Mouse (Mus musculus): ENCODE results near the gene Tnni3k. TPM values are rescaled to one million over a fixed set of nuclear protein-coding genes. Genes with fewer than 3 reads are reported as not detected.

The Tnni3k gene
- polyA plus RNA-seq, 1 experiment, result 0.74 TPM

DNA sequence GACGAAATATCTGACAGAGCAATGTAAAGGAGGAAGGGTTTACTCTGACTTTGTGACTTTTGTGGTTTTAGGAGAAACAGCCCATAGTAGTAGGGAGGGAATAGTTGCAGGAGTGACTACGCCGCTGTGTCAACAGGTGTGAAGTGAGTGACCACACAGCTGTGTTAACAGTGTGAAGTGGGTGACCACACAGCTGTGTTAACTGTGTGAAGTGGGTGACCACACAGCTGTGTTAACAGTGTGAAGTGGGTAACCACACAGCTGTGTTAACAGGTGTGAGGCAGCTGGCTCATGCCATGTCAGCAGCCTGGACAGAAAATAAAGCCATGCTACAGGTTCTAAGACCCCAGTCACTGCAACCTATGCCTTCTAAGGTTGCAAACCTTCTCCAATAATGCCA, 162.0 kb downstream of the Tnni3k start:
- TF ChIP-seq POLR2A (IDR thresholded peaks at IDR 0.05; ENCODE audit: low read depth, low read length) (no peak), CTCF (IDR thresholded peaks at IDR 0.05; ENCODE audit: borderline replicate concordance, insufficient read depth, low read length) (no peak)
- Histone ChIP-seq H3K4me3 (ENCODE audit: insufficient read depth, low read length) (no peak overlapping the region), H3K4me1 (ENCODE audit: control insufficient read depth, insufficient read depth, low read length) (no peaks in the 10 kb centered on the region; the same call in 1 of the 2 replicates), H3K27ac (ENCODE audit: insufficient read depth, low read length) (no peak overlapping the region)

DNA sequence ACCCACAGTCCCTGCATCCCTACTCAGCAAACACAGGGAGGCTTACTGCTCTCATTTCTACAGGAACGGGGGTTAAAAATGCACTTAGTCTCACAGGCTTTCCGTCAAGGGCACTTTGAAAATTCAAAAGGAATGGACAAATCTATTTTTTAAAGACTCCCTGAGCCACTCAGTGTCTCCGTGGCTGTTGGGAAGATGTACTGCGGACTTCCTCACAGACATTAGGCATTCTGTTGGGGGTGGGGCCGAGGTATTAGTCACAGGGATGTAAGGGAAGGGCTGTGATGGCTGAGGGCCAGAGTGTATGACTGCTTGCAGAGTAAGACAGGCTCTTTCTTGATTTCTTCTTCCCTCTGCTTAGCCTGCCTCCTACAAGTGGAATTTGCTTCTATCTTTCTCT, 169.8 kb downstream of the Tnni3k start:
- TF ChIP-seq CTCF (IDR thresholded peaks at IDR 0.05; ENCODE audit: borderline replicate concordance, insufficient read depth, low read length) (no peak), POLR2A (IDR thresholded peaks at IDR 0.05; ENCODE audit: low read depth, low read length) (no peak)
- H3K27ac ChIP-seq (ENCODE audit: insufficient read depth, low read length), result peak overlapping the region; percentile 27; the same call in 1 of the 2 replicates
- peaks cover 5% of the 10 kb centered on the region for H3K4me1 ChIP-seq (ENCODE audit: control insufficient read depth, insufficient read depth, low read length)
- H3K4me3 ChIP-seq (ENCODE audit: insufficient read depth, low read length), result no peak overlapping the region

DNA sequence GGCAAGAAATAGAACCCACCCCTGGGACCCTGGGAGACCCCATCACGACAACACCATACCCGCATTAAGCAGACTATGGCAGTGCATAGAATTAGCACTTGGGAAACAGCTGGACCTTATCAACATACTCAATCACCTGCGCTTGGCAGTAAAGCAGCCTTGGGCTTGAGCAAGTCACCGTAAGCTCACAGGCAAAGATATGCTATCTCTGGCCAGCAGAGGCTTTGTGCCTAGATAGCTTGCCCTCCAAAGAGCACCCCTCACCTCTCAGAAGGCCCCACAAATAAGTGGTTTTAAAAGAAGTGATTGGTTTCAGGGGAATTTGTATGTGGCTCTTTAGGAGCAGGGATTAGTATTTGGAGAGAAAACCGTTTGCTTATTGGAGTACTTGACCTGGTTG, 170.2 kb downstream of the Tnni3k start:
- Histone ChIP-seq H3K4me3 (ENCODE audit: insufficient read depth, low read length) (no peak overlapping the region), H3K27ac (ENCODE audit: insufficient read depth, low read length) (peak overlapping the region; percentile 27; the same call in 1 of the 2 replicates), H3K4me1 (ENCODE audit: control insufficient read depth, insufficient read depth, low read length) (peaks cover 5% of the 10 kb centered on the region)
- TF ChIP-seq POLR2A (IDR thresholded peaks at IDR 0.05; ENCODE audit: low read depth, low read length), result no peak
- no peak for TF ChIP-seq CTCF (IDR thresholded peaks at IDR 0.05; ENCODE audit: borderline replicate concordance, insufficient read depth, low read length)

DNA sequence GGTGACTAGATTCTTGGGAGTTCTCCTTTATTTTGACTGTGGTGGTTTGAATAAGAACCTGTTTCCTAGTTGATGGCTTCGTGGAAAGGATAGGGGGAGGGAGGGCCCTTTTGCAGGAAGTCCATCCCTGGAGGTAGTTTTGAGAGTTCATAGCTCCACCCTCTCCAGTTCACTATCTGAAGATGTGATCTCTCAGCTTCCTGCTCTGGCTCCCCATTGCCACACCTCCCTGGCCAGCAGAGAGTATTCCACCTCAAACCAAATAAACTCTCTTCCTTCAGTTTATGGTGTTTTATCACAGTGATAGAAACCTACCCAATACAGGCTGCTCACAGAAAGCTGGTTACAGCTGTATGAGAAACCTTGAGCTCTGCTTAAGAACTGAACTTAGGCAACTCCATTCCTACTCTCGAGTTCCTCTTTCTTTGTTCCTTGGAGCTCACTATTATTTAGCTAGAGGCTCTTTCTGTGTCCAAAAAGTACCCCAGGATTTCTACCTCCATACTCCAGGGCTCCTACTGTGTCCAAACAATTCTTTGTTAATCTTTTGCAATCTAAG, 173.7 kb downstream of the Tnni3k start:
- H3K4me3 ChIP-seq (ENCODE audit: insufficient read depth, low read length), result no peak overlapping the region
- peaks cover 5% of the 10 kb centered on the region for H3K4me1 ChIP-seq (ENCODE audit: control insufficient read depth, insufficient read depth, low read length)
- TF ChIP-seq POLR2A (IDR thresholded peaks at IDR 0.05; ENCODE audit: low read depth, low read length), result no peak
- no peak for TF ChIP-seq CTCF (IDR thresholded peaks at IDR 0.05; ENCODE audit: borderline replicate concordance, insufficient read depth, low read length)

DNA sequence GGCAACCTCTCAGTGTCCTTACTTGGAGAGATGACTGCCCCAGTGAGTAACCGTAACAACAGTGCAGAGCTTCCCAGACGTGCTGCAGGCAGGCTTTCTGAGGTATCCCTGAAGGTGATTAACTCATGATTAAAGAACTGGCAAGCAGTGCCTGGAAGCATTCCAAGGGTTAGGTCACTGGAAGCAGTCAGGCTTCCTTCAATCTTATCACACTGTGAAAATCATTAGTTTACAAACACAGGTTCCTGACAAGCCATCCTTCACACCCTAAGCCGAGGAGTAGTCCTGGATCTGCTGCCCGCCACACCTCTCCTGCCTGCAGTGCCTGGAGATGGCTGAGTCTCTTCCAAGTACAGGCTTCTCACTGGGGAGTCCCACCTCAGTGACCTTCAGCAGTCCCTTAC, 174.7 kb downstream of the Tnni3k start:
- Histone ChIP-seq H3K4me3 (ENCODE audit: insufficient read depth, low read length) (no peak overlapping the region), H3K27ac (ENCODE audit: insufficient read depth, low read length) (no peak overlapping the region), H3K4me1 (ENCODE audit: control insufficient read depth, insufficient read depth, low read length) (peaks cover 3% of the 10 kb centered on the region)
- no peak for TF ChIP-seq POLR2A (IDR thresholded peaks at IDR 0.05; ENCODE audit: low read depth, low read length)
- no peak for TF ChIP-seq CTCF (IDR thresholded peaks at IDR 0.05; ENCODE audit: borderline replicate concordance, insufficient read depth, low read length)

More for the DNA sequence above, 173.7 kb downstream of the Tnni3k start:
- H3K27ac ChIP-seq (ENCODE audit: insufficient read depth, low read length), result no peak overlapping the region

DNA sequence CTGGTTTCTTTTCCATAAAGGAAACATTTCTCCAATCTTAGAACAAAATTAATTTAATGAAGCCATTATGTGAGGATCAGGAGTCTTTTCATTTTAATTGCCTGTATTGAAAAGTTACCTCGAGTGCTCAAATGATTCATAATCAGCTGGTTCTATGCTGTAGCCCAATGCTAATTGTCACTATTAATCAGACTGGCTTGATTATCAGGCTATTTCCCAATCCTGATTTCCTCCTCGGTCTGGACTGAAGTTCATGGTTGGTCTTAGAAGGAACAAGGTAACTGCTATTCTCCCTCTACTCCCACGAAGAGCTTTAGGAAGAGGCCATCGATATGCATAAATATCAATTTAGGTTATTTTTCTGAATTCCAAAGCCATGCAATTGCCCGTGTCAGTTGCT, 175.1 kb downstream of the Tnni3k start:
- Histone ChIP-seq H3K4me1 (ENCODE audit: control insufficient read depth, insufficient read depth, low read length) (peaks cover 3% of the 10 kb centered on the region), H3K27ac (ENCODE audit: insufficient read depth, low read length) (no peak overlapping the region), H3K4me3 (ENCODE audit: insufficient read depth, low read length) (no peak overlapping the region)
- TF ChIP-seq CTCF (IDR thresholded peaks at IDR 0.05; ENCODE audit: borderline replicate concordance, insufficient read depth, low read length), result no peak
- no peak for TF ChIP-seq POLR2A (IDR thresholded peaks at IDR 0.05; ENCODE audit: low read depth, low read length)

DNA sequence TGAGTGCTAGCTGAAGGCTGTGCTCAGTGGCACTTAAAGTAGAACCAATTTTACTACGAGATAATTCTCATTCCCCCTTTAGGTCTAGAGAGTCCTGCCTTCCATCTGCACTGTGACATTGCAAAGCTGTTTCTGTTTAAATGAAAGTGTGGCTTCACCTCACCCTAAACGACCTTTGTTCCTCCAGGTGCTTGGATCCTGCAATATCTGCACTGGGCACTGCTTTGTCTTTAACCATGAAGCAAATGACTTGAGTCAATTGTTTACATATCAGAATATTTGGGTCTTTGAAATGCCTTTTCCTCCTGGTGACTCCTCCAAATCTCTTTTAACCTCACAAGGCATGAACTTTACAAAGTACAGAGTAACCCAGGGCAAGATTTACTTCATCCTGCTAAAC, 175.7 kb downstream of the Tnni3k start:
- H3K4me3 ChIP-seq (ENCODE audit: insufficient read depth, low read length), result no peak overlapping the region
- TF ChIP-seq POLR2A (IDR thresholded peaks at IDR 0.05; ENCODE audit: low read depth, low read length) (no peak), CTCF (IDR thresholded peaks at IDR 0.05; ENCODE audit: borderline replicate concordance, insufficient read depth, low read length) (no peak)
- H3K4me1 ChIP-seq (ENCODE audit: control insufficient read depth, insufficient read depth, low read length), result no peaks in the 10 kb centered on the region
- no peak overlapping the region for H3K27ac ChIP-seq (ENCODE audit: insufficient read depth, low read length)

DNA sequence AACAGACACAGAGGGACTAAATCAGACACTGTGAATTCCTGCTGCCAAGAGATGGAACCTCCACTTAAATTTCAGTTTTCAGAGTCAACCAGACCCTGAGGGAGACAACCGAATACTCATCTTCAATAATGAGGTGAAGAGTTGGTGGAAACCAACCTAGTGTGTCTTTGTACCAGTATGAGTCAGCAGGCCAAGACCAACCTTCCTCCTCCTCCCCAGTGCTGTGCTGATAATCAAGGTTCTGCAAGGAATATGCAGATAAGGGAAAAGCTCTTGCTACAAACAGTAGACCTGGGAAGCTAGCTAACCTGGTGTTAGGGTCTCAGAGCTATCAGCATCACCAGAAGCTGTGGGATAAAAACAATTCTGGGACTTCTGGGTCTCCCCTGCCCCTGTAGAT, 176.1 kb downstream of the Tnni3k start:
- no peak for TF ChIP-seq POLR2A (IDR thresholded peaks at IDR 0.05; ENCODE audit: low read depth, low read length)
- no peak for TF ChIP-seq CTCF (IDR thresholded peaks at IDR 0.05; ENCODE audit: borderline replicate concordance, insufficient read depth, low read length)
- H3K4me3 ChIP-seq (ENCODE audit: insufficient read depth, low read length), result no peak overlapping the region

DNA sequence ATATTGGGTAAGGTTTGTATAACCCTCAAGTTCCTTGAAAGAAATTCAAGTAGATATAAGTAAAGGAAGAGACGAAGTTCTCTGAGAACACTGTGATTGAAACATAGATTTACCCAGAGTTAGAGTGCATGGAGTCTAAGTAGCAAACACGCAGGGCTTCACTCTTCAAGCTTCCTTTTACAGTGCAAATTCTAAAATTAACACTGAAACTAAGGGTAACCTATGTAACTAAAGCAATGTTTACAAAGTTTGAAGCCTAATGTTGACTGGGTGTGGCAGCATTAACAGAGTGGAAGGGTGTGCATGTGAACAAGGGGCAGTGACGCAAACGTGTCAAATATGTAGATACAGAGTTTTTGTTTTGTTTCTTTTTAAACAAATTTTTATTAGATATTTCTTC, 186.4 kb downstream of the Tnni3k start:
- no peaks in the 10 kb centered on the region for H3K4me1 ChIP-seq (ENCODE audit: control insufficient read depth, insufficient read depth, low read length)
- TF ChIP-seq POLR2A (IDR thresholded peaks at IDR 0.05; ENCODE audit: low read depth, low read length) (no peak), CTCF (IDR thresholded peaks at IDR 0.05; ENCODE audit: borderline replicate concordance, insufficient read depth, low read length) (no peak)
- no peak overlapping the region for H3K4me3 ChIP-seq (ENCODE audit: insufficient read depth, low read length)
- H3K27ac ChIP-seq (ENCODE audit: insufficient read depth, low read length), result no peak overlapping the region

More for the DNA sequence above, 176.1 kb downstream of the Tnni3k start:
- H3K4me1 ChIP-seq (ENCODE audit: control insufficient read depth, insufficient read depth, low read length), result no peaks in the 10 kb centered on the region
- H3K27ac ChIP-seq (ENCODE audit: insufficient read depth, low read length), result no peak overlapping the region

DNA sequence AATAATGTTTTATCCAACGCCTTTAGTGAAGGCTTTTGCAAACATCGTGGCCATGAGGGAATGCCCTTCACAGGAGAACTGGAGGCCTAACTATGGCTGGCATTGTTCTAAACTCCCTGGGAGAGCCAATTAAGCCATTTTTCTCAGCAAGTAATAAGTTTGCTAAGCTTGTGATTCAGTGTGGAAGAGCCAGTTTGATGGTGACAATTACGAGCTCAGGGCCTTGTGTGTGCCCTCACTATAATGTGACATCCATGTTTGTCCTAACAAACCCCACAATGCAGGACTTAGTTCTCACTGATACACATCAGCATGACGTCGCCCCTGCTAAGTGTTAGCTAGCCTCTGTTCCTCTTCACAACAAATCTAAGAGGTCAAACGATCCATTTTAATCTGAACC, 193.3 kb downstream of the Tnni3k start:
- H3K27ac ChIP-seq (ENCODE audit: insufficient read depth, low read length), result no peak overlapping the region
- no peak overlapping the region for H3K4me3 ChIP-seq (ENCODE audit: insufficient read depth, low read length)
- TF ChIP-seq POLR2A (IDR thresholded peaks at IDR 0.05; ENCODE audit: low read depth, low read length), result no peak
- TF ChIP-seq CTCF (IDR thresholded peaks at IDR 0.05; ENCODE audit: borderline replicate concordance, insufficient read depth, low read length), result no peak
- no peaks in the 10 kb centered on the region for H3K4me1 ChIP-seq (ENCODE audit: control insufficient read depth, insufficient read depth, low read length)
